Mouse (Mus musculus): ENCODE data around the gene R3hdm1.

- TF ChIP-seq CTCF (IDR thresholded peaks at IDR 0.05; ENCODE audit: borderline replicate concordance, extremely low read depth, insufficient read depth, insufficient read length) (no peak), POLR2A (IDR thresholded peaks at IDR 0.05; ENCODE audit: borderline replicate concordance, extremely low read depth, insufficient read depth, insufficient read length, poor library complexity, severe bottlenecking) (no peak)
Measured at GRCm38 (mm10) chr1:128285136-128285535, 182.0 kb downstream of the R3hdm1 start.
